Mouse (Mus musculus) embryonic facial prominence, embryonic 14.5 days (tissue): ENCODE results near the gene Scamp2. TPM values are rescaled to one million over a fixed set of nuclear protein-coding genes. Genes with fewer than 3 reads are reported as not detected.

Experiments used
- ATAC-seq: fragments of 200-750 bp; cut with Nextera tagmentation; 2 replicates; pipeline ENCODE4 v1.8.0; 2017; ENCODE audit warnings: low read depth, moderate number of reproducible peaks, moderate TSS enrichment
- DNase-seq: peaks from one replicate; pipeline ENCODE4 v3.0.0-alpha.2; 2015; ENCODE audit warnings: low spot score
- H3K27ac ChIP-seq: fragments of 300-500 bp; sonication (generic); replicated peaks from 2 replicates; pipeline ENCODE4 v1.5.1; 2014; ENCODE audit warnings: low read depth, mild to moderate bottlenecking, low read length, moderate library complexity
- H3K27me3 ChIP-seq: fragments of 300-500 bp; sonication (generic); replicated peaks from 2 replicates; pipeline ENCODE4 v1.6.1; 2014; ENCODE audit warnings: low read length; ENCODE audit not compliant: control insufficient read depth, insufficient read depth
- H3K36me3 ChIP-seq: fragments of 300-500 bp; sonication (generic); 2 replicates; pipeline ENCODE4 v1.6.1; 2014; ENCODE audit warnings: low read length, mixed read lengths; ENCODE audit not compliant: control insufficient read depth, insufficient read depth
- H3K4me1 ChIP-seq: fragments of 300-500 bp; sonication (generic); 2 replicates; pipeline ENCODE4 v1.6.1; 2014; ENCODE audit warnings: antibody characterized with exemption, low read length; ENCODE audit not compliant: control insufficient read depth, insufficient read depth
- H3K4me2 ChIP-seq: fragments of 300-500 bp; sonication (generic); 2 replicates; pipeline ENCODE4 v1.6.1; 2014; ENCODE audit warnings: low read depth, mild to moderate bottlenecking, low read length, moderate library complexity, mixed read lengths
- H3K4me3 ChIP-seq: fragments of 300-500 bp; sonication (generic); 2 replicates; pipeline ENCODE4 v1.5.1; 2014; ENCODE audit warnings: low read depth, mild to moderate bottlenecking, low read length
- H3K9ac ChIP-seq: fragments of 300-500 bp; sonication (generic); 2 replicates; pipeline ENCODE4 v1.6.1; 2014; ENCODE audit warnings: low read depth, mild to moderate bottlenecking, low read length, moderate library complexity, mixed read lengths
- H3K9me3 ChIP-seq: fragments of 300-500 bp; sonication (generic); 2 replicates; pipeline ENCODE4 v1.6.1; 2016; ENCODE audit warnings: low read length; ENCODE audit not compliant: control insufficient read depth
- WGBS: fragments of 180-500 bp; shearing (Covaris S2); extraction: QIAGEN DNeasy Blood & Tissue Kit; methylation state at CpG from one replicate; pipeline ENCODE4 v1.1.7; 2014; 5-methylcytosine and 5-hydroxymethylcytosine counted together
- polyA plus RNA-seq: library from polyadenylated mRNA; unstranded; fragments of >200 nt; fragmentation: Nextera tagmentation; extraction: Ambion mirVana; gene quantifications from 2 replicates; pipeline ENCODE4 v1.2.1, GENCODE M21; 2014

The Scamp2 gene
- polyA plus RNA-seq, 1 experiment from 2014 or later, result 79.4 TPM

DNA sequence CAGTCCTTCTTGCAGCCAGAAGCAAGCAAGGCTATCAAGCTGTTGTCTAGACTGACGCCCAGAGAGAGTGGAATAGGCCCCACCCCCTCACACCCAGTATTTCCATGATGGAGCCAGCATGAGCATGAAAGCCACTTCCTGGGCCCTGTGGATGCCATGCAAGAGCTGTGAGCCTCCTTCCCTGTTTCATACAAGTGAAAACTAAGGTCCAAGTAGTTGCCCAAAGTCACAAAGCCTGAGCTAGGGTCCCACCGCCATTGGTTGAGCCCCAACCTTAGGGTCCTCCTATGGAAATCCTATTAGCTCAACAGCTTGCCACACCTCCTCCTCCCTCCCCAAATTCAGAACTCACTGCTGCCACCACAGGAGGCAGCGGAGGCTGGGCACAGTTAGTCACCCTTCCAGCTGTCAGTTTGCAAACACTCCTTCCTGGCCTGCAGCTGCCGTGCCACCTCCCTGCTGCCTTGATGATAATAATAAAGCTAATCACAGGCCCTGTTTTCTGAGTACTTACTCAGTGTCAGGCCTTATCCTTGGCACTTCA lies 72.8 kb downstream of the Scamp2 start:
- no peak overlapping the region for H3K27ac ChIP-seq
- peaks cover 34% of the 10 kb centered on the region for H3K36me3 ChIP-seq
- WGBS, result 51% methylated on average over 4 of the region's 4 CpGs
- no peak overlapping the region for H3K9ac ChIP-seq
- peaks cover 11% of the 10 kb centered on the region for H3K4me1 ChIP-seq
- H3K4me2 ChIP-seq, result no peak overlapping the region
- H3K4me3 ChIP-seq, result no peak overlapping the region
- ATAC-seq (no peak), DNase-seq (no peak)
- H3K27me3 ChIP-seq, result no peaks in the 10 kb centered on the region
- H3K9me3 ChIP-seq, result no peaks in the 10 kb centered on the region

DNA sequence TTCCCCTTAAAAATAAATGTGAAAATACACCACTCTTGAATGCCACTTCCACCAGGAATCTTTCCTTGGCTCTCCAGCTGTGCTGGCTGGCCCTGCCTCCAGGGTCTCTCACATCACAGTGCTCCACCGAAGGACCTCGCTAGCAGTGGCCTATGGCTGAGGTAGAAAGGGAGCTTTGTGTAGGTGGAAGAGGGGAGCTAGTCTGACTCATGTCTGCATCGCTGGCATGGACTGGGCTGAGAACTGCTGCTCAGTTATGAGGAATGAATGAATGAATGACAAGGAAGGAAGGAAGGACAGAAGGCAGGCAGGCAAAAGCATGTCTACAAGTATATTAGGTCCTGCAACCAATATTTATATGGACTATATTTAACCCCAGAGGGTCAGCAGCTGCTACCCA lies 76.5 kb downstream of the Scamp2 start:
- Histone ChIP-seq H3K4me2 (peak overlapping the region; percentile 49; the same call in 1 of the 2 replicates), H3K9ac (no peak overlapping the region), H3K4me3 (no peak overlapping the region), H3K9me3 (no peaks in the 10 kb centered on the region), H3K27ac (peak overlapping the region; percentile 88), H3K4me1 (peaks cover 38% of the 10 kb centered on the region), H3K27me3 (no peaks in the 10 kb centered on the region), H3K36me3 (0 out of 2 replicates have a peak, but pooled peaks cover 11% of the 10 kb centered on the region)
- 34% methylated on average over 3 of the region's 3 CpGs for WGBS
- ATAC-seq, result 0 out of 2 replicates have a peak, but pooled peaks have one; percentile 5
- no peak for DNase-seq

DNA sequence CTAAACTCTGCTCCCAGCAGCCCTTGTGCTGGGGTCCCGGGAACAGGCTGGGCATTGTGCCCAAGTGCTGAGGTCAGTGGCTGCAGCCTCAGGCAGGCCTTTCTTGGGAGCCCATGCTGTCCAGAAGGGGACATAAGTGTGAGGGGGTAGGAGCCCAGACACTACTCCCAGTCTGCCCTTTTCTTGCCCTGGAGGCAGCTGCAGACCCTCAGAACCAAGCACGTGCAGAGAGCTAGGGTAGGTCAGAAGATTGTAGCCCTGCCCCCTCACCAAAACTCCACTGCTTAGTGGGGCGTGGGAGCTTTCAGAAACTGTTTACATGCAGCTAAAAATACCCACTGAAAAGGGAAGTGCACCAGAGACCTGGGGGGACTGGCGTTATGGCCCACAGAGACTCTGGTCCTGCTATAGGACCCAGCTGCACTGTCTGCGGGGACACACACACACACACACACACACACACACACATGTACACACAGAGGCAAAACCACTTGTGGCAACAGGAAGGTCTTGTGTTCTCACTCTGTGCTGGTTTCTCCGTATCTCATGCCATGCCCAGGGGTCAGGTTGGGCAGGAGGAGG lies 77.1 kb downstream of the Scamp2 start:
- 0 out of 2 replicates have a peak, but pooled peaks cover 11% of the 10 kb centered on the region for H3K36me3 ChIP-seq
- no peak overlapping the region for H3K4me3 ChIP-seq
- H3K4me1 ChIP-seq, result peaks cover 39% of the 10 kb centered on the region
- peak overlapping the region; percentile 88 for H3K27ac ChIP-seq
- DNase-seq (peak; percentile 69), ATAC-seq (peak; percentile 38; the same call in 1 of the 2 replicates)
- H3K27me3 ChIP-seq, result no peaks in the 10 kb centered on the region
- H3K9ac ChIP-seq, result peak overlapping the region; percentile 50; the same call in 1 of the 2 replicates
- no peaks in the 10 kb centered on the region for H3K9me3 ChIP-seq
- H3K4me2 ChIP-seq, result peak overlapping the region; percentile 49
- WGBS, result 16% methylated on average over 6 of the region's 6 CpGs

Other genes starting within 250 kb of the Scamp2 start
- 20.2 and 25.2 TPM in 2 replicates for gene Ppcdc, start 120.8 kb upstream of the Scamp2 start, polyA plus RNA-seq
- 10.9 and 14.5 TPM in 2 replicates for gene Scamp5, start 92.9 kb upstream of the Scamp2 start, polyA plus RNA-seq
- gene Rpp25, start 56.9 kb upstream of the Scamp2 start, polyA plus RNA-seq, result 0.86 and 1.4 TPM in 2 replicates
- 479 and 555 TPM in 2 replicates for gene Cox5a, start 39.7 kb upstream of the Scamp2 start, polyA plus RNA-seq
- gene Fam219b, start 23.4 kb upstream of the Scamp2 start, polyA plus RNA-seq, result 21.1 and 24.2 TPM in 2 replicates
- gene Mpi, start 8.2 kb upstream of the Scamp2 start, polyA plus RNA-seq, result 40.4 and 44.5 TPM in 2 replicates
- gene Ulk3, start 28.5 kb downstream of the Scamp2 start, polyA plus RNA-seq, result 9.4 and 11.4 TPM in 2 replicates
- not detected in 2 replicates for gene Cplx3, start 45.3 kb downstream of the Scamp2 start, polyA plus RNA-seq
- not detected in 2 replicates for gene Lman1l, start 59.8 kb downstream of the Scamp2 start, polyA plus RNA-seq
- gene Csk, start 92.7 kb downstream of the Scamp2 start, polyA plus RNA-seq, result 25.7 and 26.6 TPM in 2 replicates
- gene Cyp1a2, start 122.8 kb downstream of the Scamp2 start, polyA plus RNA-seq, result not detected in 2 replicates
- 0.08 TPM in 1 of 2 replicates, not detected in the other for gene Cyp1a1, start 127.0 kb downstream of the Scamp2 start, polyA plus RNA-seq
- 22.1 and 25.0 TPM in 2 replicates for gene Edc3, start 147.6 kb downstream of the Scamp2 start, polyA plus RNA-seq
- gene Clk3, start 204.9 kb downstream of the Scamp2 start, polyA plus RNA-seq, result 54.7 and 59.6 TPM in 2 replicates